Mouse (Mus musculus): ENCODE results near the gene Sox5.

Gene Sox5

DNA sequence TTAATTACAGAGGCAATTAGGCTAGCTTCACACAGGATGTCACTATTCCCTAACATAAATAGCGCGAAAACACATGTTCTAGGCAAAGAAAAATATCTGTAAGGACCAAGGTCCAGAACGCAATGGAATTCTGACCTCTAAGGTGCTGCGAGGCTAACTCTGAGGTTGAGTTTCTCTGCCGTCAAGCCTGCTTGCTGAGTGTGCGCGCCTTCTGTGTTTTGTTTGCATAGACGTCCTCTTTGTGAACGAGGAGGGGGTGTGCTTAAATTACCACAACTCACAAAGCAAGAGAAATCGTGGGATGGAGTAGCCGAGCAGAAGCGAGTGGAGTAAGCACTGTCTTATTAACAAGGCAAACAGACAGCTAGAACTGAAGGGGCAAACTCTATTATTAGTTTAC, 202.5 kb downstream of the Sox5 start:
- no peak for DNase-seq (ENCODE audit: low read depth, low spot score)

DNA sequence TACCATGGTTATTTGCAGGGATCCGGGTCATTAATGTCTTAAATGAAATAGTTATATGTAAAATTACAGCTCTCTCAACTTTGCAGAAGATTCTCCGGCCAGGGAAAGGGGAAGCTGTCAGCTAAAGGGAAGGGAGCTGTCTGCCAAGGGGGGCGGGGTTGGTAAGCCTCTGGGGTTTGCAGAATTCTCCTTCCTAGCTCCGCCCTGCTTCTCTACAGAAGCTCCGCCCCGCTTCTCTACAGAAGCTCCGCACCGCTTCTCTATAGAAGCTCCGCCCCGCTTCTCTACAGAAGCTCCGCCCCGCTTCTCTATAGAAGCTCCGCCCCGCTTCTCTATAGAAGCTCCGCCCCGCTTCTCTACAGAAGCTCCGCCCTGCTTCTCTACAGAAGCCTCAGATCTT, 210.9 kb downstream of the Sox5 start:
- no peak for DNase-seq (ENCODE audit: low read depth, low spot score)

DNA sequence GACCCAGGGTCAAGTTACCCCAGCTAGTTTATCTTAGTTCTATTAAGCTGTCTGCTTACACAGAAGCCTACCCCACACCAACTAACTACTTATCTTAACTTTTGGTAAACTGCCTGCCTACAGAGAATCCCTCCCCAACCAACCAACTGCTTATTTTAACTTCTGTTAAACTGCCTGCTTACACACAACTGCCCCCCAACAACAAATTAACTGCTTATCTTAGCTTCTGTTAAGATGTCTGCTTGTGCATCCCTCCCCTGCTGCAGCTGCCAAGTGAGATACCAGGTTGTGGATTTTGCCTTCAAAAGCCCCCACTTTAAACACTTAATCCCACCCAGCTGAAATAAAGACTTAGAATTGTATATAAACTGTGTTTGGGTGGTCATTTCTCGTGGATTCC, 215.9 kb downstream of the Sox5 start:
- DNase-seq (ENCODE audit: low read depth, low spot score) = no peak

DNA sequence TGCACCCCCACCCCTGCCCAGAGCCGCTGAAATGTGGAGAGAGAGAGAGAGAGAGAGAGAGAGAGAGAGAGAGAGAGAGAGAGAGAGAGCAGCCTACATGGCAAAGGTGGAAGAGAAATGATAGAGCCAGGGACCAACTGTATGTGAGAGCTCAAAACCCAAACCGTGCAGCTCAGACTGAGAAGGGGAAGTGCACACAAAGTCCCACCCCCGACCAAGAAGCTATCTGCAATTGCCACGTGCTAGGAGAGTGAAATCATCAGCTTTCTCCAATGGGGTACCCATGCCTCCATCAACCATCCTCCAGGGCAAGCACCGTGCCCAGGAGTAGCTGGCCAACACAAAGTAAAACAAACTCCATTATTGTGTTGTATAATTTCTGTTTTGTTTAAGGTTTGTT, 220.1 kb downstream of the Sox5 start:
- no peak for DNase-seq (ENCODE audit: low read depth, low spot score)

DNA sequence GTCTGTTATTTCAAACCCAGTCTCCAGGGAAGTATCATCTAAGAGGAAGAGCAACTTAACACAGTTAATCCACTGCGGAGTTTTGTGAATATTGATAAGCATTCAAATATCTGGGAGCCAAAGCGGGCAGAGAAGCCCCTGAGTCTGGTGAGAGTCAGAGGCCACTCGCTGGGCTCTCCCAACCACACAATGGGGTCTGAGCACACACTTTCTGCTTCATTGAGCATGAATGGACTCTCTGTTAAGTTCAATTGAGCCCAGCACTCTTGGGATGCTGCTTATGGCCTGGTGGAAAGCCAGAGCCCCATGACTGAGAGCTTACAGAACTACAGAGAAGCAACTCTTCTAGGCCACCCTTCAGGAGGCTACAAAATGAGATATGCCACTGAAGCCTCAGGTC, 221.6 kb downstream of the Sox5 start:
- DNase-seq (ENCODE audit: low read depth, low spot score) = no peak

DNA sequence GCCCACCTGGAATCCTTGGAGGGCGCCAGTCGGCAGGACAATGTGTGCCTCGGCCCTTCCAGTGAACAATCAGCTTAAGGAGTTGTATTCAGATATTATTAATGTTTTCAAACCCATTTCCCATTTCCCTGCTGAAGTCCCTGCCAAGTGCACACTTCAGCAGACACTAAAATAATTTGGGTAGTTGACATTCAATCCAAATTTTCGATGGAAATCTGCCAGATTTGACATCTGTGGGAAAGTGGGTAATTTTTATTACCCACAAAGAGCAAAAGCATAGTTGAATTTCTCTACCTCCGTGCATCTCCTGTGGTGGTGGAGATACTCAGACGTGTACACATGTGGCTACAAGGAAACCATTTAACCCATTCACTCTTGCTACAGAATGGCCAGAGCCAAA, 228.3 kb downstream of the Sox5 start:
- DNase-seq (ENCODE audit: low read depth, low spot score) = no peak

DNA sequence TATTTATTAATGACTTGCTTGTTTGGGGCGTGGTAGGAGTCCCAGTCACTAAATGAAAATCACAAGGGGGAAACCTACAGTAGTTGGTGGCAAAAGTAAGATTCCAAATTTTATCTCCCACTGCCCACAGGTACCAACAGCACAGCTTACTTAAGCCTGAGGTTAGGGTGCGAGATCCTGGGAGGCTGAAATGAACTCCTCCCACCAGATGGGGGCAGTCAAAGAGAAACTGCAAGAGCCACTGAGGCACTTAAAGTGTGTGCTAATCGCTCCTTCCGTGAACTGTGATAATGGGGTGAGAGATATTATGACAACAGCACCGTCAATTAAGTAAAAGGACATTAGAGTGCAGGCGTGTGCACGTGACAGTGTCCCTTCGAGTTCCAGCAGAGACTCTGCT, 232.8 kb downstream of the Sox5 start:
- DNase-seq (ENCODE audit: low read depth, low spot score) = no peak

DNA sequence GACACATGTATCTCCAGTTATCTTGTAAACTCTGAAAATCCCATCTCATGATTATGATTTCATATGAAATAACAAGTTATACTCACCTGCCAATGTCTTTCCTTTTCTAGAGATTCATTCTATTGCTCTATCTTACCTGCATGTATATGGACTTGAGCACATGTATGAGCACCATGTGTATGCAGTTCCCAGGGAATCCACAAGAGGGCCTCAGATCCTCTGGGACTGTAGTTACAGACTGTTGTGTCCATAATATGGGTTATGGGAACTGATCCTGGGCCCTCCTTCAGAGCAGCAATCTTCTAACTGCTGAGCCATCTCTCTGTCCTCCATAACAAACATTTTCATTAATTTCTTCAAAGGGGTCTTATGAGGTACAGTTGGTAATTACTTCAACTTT, 234.6 kb downstream of the Sox5 start:
- peak; percentile 27 for DNase-seq (ENCODE audit: low read depth, low spot score)

DNA sequence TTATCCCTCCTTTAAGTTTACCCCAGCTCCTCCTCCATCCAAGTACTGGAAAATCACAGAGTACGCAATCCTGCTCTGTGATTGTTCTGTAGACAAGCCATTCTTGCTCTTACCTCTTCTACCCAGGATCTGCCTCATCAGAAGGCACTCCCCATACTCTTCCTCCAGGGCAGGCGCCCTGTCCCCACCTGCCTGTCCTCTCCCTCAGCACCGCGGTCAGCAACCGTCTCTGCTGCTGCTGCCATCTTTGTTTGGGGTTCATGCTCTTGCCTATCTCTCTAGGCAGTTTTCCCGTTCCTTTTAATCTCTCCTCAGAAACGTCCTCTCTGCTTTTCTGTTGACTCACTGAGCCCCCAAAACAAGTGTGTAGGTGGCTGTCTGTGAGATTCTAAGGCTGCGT, 236.2 kb downstream of the Sox5 start:
- DNase-seq (ENCODE audit: low read depth, low spot score) = no peak

DNA sequence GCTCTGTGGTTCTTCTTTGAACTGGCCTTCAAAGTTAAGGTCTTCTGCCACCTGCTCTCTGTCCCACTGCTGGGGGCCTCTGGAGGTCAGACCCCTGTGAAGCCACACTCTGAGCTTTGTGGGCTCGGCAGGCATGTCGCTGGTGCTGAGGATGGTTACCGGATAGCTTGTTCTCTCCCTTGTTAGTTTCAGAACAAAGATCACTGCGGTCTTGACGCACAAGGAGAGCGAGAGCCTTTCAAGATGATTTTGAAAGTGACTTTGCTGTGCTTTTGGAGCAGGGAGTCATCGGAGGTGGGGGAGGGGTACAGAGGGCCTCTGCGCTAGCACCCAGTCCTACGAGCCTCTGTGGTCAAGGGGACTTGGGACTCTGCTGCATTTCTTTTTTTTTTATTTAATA, 240.5 kb downstream of the Sox5 start:
- no peak for DNase-seq (ENCODE audit: low read depth, low spot score)

DNA sequence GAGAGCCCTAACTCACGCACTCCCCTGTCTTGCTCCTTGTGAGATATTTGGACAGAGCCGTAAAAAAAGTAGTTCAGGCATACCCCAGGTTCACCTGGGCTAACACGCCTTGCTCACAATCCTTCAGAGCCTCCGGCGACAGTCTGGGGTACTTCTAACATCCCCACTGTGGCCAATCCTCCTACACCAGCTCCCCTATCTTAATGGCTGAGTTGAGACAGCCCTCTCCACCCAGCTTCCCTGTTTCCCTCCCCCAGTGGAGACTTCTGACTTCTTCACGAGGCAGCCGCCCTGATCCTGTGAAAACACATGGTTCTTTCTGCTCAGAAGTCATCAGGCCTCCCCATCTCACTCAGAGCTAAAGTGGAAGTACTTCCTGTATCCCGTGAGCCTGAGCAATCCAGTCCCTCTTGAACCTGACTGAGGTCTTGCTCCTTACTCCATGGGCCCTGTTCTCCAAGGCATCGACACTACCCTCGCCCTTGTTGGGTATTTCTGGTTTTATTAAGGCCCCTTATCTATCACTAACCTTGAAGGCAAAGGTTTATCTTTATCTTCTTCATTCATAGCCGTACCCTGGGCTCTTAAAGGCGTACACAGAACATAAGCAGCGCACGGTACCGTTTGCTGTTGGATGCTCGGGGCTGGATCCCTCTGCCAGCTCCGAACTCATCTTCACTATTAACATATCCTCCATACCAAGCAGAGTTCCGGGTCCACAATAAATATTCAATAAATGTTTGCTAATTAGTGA, 242.2 kb downstream of the Sox5 start:
- DNase-seq (ENCODE audit: low read depth, low spot score) = no peak

DNA sequence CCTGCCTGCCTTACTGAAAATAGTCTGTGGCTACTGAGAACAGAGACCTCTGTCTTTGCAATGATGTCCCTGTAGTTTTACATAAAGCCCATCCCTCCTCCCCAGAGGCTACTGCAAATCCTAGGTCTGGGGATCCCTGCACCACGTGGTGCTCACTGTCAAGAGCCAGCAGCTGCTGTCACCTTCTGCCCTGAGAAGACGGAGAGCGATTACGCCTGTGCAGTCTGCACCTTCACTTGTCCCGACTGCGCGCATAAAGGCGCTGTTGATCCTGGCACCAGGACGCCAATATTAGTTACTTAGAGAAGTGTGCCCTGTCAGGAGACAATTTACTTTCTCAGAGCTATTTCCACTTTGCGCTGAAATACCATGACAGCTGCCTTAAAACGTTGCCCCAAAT, 258.3 kb downstream of the Sox5 start:
- DNase-seq (ENCODE audit: low read depth, low spot score) = no peak

DNA sequence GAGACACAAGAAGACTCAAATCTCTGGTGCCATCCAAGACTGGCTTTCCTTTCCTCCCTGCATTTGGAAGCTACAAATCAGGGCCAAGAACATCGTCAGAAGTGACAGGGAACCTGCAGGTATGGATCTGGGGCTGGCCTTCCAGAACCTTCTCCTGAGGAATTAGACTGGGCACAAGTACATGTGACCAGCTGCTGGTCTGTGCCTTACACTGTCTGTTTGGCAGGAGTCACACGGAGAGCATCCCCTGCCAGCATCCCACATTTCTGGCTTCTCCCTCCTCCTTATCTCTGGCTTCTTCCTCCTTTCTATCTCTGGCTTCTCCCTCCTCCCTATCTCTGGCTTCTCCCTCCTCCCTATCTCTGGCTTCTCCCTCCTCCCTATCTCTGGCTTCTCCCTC, 263.0 kb downstream of the Sox5 start:
- no peak for DNase-seq (ENCODE audit: low read depth, low spot score)

DNA sequence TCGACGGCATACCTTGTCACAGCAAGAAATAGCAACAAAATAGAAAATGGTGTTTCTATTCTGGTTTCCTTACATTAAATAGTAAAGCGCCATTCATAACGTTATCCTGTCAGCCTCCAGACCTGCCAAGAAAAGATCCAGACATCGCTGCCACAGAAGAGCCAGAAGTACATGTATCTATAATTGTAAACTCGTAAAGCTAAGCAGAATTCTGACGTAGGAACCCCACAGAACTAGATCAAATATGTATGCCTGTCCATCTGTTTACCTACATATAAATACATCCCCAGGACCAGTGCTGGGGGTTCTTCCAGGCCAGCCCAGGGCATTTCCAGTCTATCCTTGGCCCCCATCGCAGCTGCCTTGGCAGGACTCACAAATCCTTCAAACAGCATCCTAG, 265.9 kb downstream of the Sox5 start:
- no peak for DNase-seq (ENCODE audit: low read depth, low spot score)

DNA sequence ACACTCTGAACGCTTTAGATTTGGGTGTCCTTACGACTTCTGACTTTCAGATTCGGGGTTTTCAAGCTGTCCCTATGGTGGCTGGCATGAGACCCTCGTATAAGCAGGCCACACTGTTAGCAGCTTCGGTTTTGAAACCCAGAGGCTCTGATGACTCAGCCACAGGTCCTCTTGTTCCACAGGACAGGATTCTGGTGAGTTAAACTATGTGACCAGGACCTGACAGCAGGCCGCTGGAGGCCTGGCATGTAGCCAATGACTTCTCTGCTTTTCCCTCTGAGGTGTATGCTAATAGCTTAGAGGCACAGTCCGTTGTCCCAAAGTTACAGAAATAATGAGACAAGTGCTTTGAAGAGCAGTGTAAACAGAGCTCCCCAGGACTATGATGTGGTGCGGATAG, 268.0 kb downstream of the Sox5 start:
- no peak for DNase-seq (ENCODE audit: low read depth, low spot score)

DNA sequence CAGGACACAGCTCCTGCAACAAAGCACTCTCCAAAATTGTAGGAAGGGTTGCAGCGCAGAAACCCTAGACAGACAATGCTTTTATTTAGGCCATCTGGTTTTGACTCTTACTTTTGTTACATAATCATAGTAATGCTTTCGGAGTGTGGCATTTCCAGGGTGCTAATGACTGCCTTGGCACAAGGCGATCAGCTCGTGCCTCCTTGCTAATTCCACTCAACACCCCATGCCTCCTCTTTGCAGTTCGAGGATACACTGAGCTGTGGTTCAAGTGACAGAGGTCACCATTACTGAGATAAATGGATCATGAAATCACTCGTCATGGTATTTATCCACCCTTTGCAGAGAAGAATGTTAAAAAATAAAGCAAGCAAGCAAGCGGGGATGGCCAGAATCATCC, 269.9 kb downstream of the Sox5 start:
- DNase-seq (ENCODE audit: low read depth, low spot score) = no peak

DNA sequence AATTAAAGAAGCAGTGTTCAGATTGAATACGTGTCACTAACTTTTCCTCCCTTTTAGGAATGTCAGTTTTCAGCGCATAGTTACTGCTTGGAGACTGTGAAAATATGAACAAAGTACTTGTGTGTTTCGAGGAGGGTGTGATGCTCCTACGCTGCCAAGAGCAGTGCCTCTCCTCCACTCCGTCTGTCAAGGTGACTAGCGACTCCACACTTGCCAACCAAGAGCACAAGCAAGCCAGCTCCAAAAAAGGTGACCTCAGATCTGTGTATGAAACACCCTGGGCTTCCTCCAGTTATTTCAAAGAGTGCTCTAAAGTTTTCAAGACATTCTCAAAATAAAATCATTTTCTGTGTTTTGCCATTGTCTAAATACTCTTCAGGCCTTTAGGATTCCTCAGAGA, 271.6 kb downstream of the Sox5 start:
- no peak for DNase-seq (ENCODE audit: low read depth, low spot score)

DNA sequence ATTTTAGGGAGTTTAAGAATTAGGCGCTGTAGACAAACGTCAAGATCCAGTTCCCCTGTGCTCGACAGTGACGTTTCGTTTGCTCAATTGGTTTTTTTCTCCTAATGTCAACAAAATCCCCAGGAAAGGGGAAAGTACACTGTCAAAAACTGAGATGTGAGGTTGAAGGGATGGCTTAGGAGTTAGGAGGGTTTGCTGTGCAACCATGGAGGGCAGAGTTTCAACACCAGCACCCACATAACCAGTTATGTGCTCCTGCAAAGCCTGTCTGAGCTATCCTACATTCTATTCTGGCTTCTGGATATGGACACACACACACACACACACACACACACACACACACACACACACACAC, 277.6 kb downstream of the Sox5 start:
- DNase-seq (ENCODE audit: low read depth, low spot score) = no peak

DNA sequence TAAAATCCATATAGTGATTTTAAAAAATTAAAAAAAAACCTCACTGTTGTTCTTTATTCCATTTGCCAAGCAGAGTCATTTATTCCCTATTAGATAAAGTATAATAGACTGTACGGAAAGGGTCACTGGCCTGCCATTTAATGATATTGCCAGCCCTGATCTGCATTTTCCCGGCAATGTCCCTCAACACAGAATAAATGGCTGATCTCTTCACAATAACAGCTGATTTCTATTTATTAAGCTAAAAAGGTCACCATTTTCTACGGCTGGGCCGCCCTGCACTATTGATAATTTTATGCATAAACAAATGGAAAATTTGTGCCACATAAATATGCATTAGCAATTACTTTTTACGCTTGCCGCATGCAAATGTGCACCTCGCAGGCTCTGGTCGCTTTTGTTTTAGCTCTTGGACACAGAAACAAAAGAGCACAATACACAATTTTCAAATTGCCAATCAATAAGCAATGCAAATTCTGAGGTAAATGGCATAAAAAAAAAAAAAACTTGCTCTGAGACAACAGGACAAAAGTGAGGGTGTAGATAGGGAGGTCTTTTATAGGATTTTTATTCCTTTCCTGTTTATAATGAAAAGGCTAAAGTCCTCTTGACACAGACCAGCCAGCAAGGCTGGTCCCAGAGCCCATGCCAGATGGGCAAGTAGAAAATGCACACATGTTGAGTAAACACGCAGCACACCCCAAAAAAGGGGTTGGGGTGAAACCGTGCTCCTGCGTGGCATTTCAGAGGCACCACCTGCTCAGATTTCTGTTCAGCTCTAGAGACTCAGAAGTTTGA, 278.2 kb downstream of the Sox5 start:
- no peak for DNase-seq (ENCODE audit: low read depth, low spot score)

DNA sequence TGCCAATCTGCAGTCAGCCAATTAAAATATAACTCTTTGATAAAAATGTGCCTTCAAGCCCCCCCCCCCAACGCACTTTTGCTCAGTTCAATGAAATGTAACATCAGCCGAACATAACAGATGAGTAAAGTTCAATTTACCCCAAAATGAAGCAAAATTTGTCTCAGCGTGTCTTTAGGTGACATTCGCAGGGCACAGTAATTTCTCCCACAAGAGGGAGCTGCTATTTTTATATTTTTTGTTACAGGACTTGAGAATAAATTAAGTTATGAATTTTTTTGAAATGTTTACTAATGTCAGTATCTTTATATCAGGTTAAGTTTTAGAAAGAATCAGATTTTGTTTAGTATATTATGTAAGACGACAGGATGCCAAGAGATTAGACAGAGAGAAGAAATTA, 280.3 kb downstream of the Sox5 start:
- peak; percentile 29 for DNase-seq (ENCODE audit: low read depth, low spot score)

DNA sequence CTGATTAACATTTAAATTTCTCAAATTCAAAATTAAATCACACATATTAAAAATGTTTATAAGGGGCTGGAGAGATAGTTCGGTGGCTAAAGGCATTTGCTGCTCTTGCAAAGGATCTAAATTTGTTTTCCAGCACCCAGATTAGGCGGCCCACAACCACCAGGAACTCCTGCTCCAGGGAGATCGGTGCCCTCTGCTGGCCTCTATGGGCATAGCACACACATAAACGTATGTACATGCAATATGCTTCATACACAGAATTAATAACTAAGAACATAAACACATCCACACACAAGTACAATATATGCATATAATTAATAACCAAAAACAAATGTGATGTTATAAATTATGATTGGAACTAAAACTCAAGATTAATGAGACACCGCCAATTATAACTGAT, 283.6 kb downstream of the Sox5 start:
- DNase-seq (ENCODE audit: low read depth, low spot score) = peak; percentile 26

DNA sequence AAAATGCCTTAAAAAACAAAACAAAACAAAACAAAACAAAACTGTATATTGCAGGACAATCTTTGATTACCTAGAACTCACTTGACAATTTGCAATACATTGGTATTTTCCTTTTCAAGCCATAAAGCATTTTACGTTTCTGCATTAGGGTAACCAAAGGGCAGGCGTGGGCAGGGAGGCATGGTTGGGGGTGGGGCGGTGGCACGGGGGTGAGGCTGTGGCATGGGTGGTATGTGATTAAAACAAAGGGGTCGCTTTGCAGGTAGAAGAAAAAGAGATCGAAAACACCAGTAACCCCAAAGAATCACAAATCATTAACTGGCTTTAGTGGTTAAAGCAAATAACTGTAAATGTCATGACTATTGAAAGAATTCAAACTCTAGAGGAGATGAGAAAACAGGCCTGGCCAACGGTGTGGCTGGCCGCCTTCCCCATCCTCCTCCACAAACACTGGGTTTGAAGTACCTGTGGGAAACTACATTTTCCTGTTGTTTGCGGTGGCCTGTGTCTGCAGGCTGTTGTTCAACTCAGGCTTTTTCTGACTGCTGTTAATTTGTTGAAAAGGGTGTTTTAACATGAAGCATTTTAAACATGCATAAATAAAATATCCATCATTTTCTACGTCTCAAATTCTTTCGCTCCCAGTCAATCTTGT, 289.9 kb downstream of the Sox5 start:
- no peak for DNase-seq (ENCODE audit: low read depth, low spot score)

DNA sequence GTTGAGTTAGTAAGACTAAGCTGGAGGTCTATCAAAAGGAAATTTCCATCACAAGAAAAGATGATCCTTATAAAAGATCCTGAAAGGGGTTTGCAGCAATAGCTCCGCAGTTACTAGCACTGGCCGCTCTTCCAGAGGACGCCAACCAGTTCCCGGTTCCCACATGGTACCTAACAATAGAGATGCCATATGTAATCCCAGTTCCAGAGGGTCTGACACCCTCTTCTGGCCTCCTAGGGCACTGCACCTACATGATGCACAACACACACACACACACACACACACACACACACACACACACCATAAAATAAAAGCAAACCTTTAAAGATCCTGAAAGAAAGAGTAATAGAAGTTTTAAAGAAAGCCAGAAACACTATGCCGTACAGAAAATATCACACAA, 290.9 kb downstream of the Sox5 start:
- no peak for DNase-seq (ENCODE audit: low read depth, low spot score)
